Mouse (Mus musculus) hindbrain, embryonic 12.5 days (tissue): ENCODE results near the gene Trpv4. TPM values are rescaled to one million over a fixed set of nuclear protein-coding genes. Genes with fewer than 3 reads are reported as not detected.

ENCODE experiments used
- polyA plus RNA-seq: library from polyadenylated mRNA; unstranded; fragments of >200 nt; fragmentation: Nextera tagmentation; extraction: Ambion mirVana; gene quantifications from 2 replicates; pipeline ENCODE4 v1.2.1, GENCODE M21; 2016

The Trpv4 gene
- polyA plus RNA-seq, 1 experiment from 2014 or later, result 1.3 TPM

Other genes with a start within 250 kb of the Trpv4 start
- 27.3 and 31.5 TPM in 2 replicates for gene Mmab, start 214.4 kb downstream of the Trpv4 start, polyA plus RNA-seq
- gene Mvk, start 214.2 kb downstream of the Trpv4 start, polyA plus RNA-seq, result 50.6 and 51.2 TPM in 2 replicates
- 9.4 and 9.9 TPM in 2 replicates for gene Fam222a, start 90.4 kb downstream of the Trpv4 start, polyA plus RNA-seq
- gene Gltp, start 32.6 kb upstream of the Trpv4 start, polyA plus RNA-seq, result 60.5 and 63.3 TPM in 2 replicates
- gene Tchp, start 49.3 kb upstream of the Trpv4 start, polyA plus RNA-seq, result 19.6 and 21.1 TPM in 2 replicates
- gene Ankrd13a, start 116.3 kb upstream of the Trpv4 start, polyA plus RNA-seq, result 80.2 and 81.9 TPM in 2 replicates
- 47.2 and 57.1 TPM in 2 replicates for gene Git2, start 117.1 kb upstream of the Trpv4 start, polyA plus RNA-seq
- gene 1500011B03Rik, start 165.0 kb upstream of the Trpv4 start, polyA plus RNA-seq, result 165 TPM in 2 replicates
- gene 4930519G04Rik, start 195.2 kb upstream of the Trpv4 start, polyA plus RNA-seq, result not detected in 2 replicates
- 0.56 and 0.76 TPM in 2 replicates for gene Gm9936, start 200.3 kb upstream of the Trpv4 start, polyA plus RNA-seq
- gene Oasl2, start 238.5 kb upstream of the Trpv4 start, polyA plus RNA-seq, result 2.0 and 3.0 TPM in 2 replicates